Mouse (Mus musculus) gonadal fat pad, adult 2 months (tissue): ENCODE data around the gene Asb16. TPM values are rescaled to one million over a fixed set of nuclear protein-coding genes. Genes with fewer than 3 reads are reported as not detected.

Experiments used
- DNase-seq: peaks from one replicate; pipeline ENCODE4 v3.0.0-alpha.2; 2012; ENCODE audit warnings: low read depth
- polyA plus RNA-seq: library from polyadenylated mRNA; depleted of rRNA; stranded (reverse); fragments of >200 nt; gene quantifications from 2 replicates; pipeline ENCODE4 v1.2.3, GENCODE M21; 2012

The Asb16 gene
- polyA plus RNA-seq, 1 experiment: 0.88 TPM

DNA sequence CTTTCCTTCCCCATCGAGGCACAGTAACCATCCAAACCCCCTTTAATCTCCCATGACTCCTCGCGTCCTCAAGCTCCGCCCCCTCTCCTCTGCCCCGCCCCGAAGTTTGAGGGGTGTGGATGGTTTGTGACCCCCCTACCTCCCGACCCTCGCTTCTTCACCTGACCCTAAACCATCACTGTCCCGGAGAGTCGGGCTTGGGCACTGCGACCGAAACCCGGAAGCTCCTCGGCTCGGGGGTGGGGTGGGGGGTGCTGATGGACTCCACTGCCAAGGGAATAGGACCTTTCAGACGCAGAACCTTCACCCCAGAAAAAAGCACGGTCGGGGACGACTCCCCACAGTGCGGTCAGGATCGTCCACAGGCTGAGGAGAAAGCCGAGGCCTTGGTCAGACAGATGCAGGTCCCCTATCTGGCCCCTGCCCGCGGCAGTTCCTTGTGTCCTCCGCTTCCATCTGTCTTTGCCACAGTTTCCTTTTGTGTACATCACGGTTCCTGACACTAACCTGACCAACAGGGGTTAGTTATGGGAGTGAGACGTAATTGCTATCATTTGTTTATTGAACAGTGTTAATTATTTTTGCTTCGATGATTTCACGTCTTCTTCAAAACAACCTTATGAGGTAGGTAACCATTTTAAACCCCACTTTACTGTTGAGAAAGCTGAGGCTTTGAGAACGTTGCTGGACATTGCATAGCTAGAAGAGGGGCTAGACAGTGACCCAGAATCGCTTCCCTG lies 16.7 kb downstream of the Asb16 start:
- DNase-seq: no peak

DNA sequence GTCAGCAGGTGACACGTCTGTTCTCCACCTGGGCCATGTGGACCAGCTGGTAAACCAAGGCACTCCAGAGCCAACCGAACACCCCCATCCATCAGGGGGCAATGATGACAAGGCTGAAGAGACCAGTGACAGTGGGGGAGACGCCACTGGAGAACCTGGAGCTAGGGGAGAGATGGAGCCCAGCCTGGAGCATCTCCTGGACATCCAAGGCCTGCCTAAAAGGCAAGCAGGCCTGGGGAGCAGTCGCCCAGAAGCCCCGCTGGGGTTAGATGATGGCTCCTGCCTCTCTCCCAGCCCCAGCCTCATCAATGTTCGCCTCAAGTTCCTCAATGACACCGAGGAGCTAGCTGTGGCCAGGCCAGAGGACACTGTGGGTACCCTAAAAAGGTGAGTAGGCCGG lies 18.9 kb downstream of the Asb16 start:
- no peak for DNase-seq

DNA sequence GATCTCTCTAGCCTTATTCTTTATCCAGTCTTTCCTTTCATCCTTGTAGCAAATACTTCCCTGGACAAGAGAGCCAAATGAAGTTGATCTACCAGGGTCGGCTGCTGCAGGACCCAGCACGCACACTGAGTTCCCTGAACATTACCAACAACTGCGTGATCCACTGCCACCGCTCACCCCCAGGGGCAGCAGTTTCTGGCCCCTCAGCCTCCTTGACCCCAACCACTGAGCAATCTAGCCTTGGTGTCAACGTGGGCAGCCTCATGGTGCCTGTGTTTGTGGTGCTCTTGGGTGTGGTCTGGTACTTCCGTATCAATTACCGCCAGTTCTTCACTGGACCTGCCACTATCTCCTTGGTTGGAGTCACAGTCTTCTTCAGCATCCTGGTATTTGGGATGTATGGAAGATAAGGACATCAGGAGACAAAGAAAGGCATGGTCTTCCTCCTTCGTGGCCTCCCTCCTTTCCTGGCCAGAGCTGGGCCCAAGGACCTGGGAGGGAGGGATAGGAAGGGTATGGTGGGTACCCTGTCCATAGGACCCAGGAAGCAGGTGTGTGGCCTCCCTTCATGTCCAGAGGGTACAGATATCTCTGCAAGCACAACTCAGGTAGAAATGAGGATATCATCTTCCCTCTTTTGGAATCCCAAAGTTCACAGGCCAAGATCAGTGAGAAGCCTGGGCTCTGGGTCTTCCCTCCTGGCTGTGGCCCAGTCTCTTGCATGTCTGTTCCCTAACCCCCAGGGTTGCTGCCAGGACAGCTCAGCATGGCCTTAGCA lies 19.7 kb downstream of the Asb16 start:
- DNase-seq: no peak

GRCm38 (mm10) chr11:102288913-102289312 lies 20.4 kb downstream of the Asb16 start:
- DNase-seq: no peak

DNA sequence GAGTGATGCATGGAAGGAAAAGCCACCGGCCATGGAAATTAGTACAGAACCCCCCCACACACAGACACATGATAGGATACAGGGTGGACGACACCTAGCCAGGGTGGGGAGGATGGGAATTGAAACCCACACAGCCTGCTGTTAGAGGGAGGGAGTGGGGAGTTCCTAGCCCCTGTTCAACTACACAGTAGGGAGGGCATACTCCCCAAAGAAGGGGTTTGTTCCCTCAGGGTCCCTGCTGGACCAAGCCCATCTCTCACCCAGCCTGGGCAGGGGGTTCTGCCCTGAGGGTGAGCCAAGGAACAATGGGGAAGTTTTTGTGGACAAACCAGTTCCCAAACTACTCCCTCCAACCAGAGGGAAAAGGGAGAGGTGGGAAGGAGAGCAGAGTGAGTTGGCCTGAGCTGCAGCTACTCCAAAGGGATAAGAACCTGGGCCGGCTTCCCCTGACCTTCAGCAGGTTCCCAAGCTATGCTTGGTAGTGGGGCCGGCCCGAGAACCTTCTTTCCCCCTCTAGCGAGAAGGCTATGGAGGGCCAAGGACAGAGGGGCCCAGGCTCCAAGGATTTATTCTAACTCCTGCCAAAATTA lies 21.1 kb downstream of the Asb16 start:
- no peak for DNase-seq

DNA sequence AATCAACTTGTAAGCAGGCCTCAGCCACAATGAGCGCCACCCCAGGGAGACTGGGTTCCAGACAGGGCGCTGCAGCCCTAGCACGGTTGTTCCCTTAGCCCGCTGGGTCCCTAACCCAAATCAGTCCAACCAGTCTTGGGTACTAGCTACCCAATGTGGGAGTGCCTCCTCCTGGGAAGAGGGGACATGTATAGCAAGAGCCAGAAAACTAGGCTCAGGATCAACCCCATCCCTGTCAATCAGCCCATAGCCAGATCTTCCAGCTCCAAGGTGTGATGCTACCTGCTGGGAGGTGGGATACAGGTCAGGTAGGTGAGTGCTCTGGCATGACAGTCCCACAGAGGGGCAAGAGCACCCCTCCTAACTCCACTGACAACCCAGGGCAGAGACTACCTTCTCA lies 21.6 kb downstream of the Asb16 start:
- DNase-seq: no peak

GRCm38 (mm10) chr11:102291051-102291535 lies 22.6 kb downstream of the Asb16 start:
- DNase-seq: no peak

- no peak for DNase-seq
These were observed 25.4 kb downstream of the Asb16 start for GRCm38 (mm10) chr11:102293971-102294370.

- DNase-seq: no peak
These were observed 25.9 kb downstream of the Asb16 start for GRCm38 (mm10) chr11:102294416-102294815.

DNA sequence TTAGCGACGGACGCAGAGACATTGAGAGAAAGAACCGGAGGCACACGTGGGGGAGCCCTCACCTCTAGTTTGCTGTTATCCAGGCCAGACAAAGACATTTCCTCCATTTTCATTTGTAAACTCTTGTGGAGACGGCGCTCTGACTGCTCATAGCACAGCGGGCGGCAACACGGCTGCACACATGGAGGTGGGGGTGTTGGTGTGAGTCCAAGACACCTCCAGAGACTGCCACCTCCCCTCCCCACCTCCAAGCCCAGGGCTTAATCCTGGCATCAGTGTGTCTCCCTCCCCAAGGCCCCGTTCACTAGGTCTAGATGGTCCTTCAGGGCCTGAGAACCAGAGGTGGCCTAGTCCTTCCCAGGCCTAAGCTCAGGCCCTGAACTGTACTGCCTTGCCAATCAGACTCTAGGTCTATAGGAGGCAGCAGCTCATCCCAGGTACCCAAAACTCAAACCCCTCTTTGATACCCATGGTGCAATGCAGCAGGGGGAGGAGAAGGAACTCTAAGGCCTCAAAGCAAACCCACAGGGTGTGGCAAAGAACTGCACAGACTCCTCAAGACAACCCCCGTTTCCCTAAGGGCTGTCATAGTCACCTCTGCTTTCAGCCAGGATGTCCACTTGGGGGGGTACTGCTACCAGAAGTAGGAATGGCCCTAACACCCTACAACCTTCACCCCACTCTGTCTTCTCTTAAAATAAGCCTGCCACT lies 26.5 kb downstream of the Asb16 start:
- DNase-seq: no peak

GRCm38 (mm10) chr11:102295598-102296471 lies 27.3 kb downstream of the Asb16 start:
- DNase-seq: no peak

DNA sequence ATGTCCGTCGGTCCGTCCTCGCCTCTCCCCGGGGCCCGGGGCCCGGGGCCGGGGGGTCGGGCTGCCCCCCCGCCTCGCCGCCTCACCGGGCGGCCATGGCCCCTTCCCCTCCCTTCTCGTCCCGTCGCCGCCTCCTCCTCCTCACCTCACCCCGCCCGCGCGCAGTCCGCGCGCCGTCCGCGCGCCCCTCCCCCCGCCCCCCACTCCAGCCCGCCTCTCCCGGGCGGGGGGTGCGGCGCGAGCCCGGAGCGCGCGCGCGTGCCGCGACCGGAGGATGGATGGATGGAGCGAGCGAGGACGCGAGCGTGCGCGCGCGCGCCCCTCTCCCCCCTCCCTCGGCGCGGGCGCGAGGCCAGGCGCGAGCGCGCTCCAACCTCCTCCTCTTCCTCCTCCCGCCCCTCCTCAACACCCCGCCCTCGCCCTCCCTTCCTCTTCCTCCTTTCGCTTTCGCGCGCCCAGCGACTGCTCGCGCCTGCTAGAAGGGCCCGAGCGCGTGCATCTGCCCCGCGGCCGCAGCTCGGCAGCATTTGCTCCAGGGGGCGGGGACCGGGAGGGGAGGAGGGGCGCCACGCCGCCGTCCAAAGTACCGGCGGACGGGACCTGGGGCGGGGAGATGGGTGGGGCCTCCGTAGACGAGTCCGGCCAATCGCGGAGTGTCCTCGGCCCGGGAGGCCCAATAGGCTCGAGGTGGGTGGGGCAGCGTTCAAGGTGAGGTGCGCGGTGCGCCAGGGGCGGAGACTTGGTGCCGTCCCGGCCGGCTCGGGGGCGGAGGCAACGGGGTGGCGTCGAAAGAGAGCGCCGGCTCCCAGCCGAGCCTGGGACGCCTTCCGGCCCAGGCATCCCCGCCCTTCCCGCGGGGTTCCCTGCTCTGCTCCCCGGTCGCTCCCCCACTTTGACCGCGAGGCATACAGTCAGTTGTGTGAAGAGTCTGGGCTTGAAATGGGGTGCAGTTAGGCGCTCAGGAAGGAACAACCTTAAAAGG lies 28.2 kb downstream of the Asb16 start, which contains the start of gene Atxn7l3:
Atxn7l3 (minus strand) TSS at position 141 of the 982 bp plus-strand sequence.
- no peak for DNase-seq

- no peak for DNase-seq
These were observed 29.3 kb downstream of the Asb16 start for GRCm38 (mm10) chr11:102297577-102298556.

DNA sequence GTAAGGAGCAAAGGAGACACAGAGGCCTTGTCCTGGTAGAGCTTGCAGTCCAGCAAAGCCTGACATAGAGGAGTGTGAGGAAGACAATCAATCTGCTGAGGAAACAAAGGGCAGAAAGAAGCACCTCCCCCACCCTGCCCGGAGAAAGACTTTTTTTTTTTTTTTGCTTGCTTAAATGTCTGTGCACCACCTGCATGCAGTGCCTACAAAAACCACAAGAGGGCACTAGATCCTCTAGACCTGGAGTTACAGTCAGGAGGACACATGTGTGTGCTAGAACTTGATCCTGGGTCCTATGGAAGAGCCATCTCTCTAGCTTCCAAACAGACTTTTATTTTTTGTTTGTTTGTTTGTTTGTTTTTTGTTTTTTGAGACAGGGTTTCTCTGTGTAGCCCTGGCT lies 31.3 kb downstream of the Asb16 start:
- DNase-seq: no peak

- DNase-seq: no peak
These were observed 35.6 kb downstream of the Asb16 start for GRCm38 (mm10) chr11:102304141-102304540.

GRCm38 (mm10) chr11:102305359-102305758 lies 36.8 kb downstream of the Asb16 start:
- no peak for DNase-seq

DNA sequence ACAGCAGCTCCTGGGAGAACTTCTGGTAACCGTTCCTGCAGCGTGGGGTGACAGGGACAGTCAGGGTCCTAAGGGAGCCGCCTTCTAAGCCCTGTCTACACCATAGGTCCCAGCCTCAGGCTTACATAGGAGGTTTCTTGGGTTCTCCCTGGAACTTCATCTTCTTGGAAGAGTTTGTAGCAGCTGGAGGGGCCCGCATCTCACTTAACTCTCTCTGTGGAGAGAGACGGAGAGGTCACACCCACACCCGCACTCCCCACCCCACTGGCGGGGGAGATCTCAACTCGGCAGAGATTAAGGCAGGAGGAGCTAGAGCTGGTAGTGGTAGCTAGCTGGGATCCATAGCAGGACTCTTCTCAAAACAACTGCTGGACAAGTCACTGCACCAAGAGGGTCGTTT lies 39.6 kb downstream of the Asb16 start:
- DNase-seq: no peak

- no peak for DNase-seq
These were observed 40.4 kb downstream of the Asb16 start for GRCm38 (mm10) chr11:102308979-102309378.
